Mouse (Mus musculus): ENCODE data around the gene Kctd18.

- no peak for TF ChIP-seq CTCF (IDR thresholded peaks at IDR 0.05; ENCODE audit: control insufficient read depth, insufficient read depth, insufficient read length)
- TF ChIP-seq MAX (IDR thresholded peaks at IDR 0.05), result no peak
- TF ChIP-seq USF1 (IDR thresholded peaks at IDR 0.05; ENCODE audit: low read depth), result no peak
- TF ChIP-seq CEBPB (IDR thresholded peaks at IDR 0.05; ENCODE audit: low read depth), result no peak
- no peak for TF ChIP-seq MYOG (IDR thresholded peaks at IDR 0.05; ENCODE audit: control insufficient read depth, extremely low read depth, insufficient read length)
- TF ChIP-seq MYOD1 (IDR thresholded peaks at IDR 0.05; ENCODE audit: control insufficient read depth, insufficient read length, low read depth), result no peak
- no peak for TF ChIP-seq FOSL1 (IDR thresholded peaks at IDR 0.05; ENCODE audit: insufficient read depth, low read length, poor library complexity, severe bottlenecking)
These were observed 46.4 kb upstream of the Kctd18 start for GRCm38 (mm10) chr1:58065151-58065550.
